Mouse (Mus musculus) lung, adult 2 months (tissue): ENCODE data around the gene Pi4kb.
"Not testable (repeated sequence)": the region's sequence is repeated elsewhere in the genome, so short reads cannot be mapped to it uniquely, and the experiment has no call there.

ENCODE experiments used
- CTCF ChIP-seq: fragments of 200-500 bp; IDR thresholded peaks from 2 replicates; pipeline ENCODE4 v1.5.1; 2011; ENCODE audit warnings: mild to moderate bottlenecking, low read length, control low read depth; ENCODE audit not compliant: insufficient read depth
- POLR2A ChIP-seq: fragments of 200-500 bp; IDR thresholded peaks from 2 replicates; pipeline ENCODE4 v1.6.1; 2011; ENCODE audit warnings: low read depth, mild to moderate bottlenecking, control low read depth, low read length, borderline replicate concordance; ENCODE audit errors: extremely low read depth

- peak; percentile 69; the same call in 1 of the 2 replicates for TF ChIP-seq POLR2A
- TF ChIP-seq CTCF, result not testable (repeated sequence)
These were observed 40.9 kb upstream of the Pi4kb start for GRCm38 (mm10) chr3:94933604-94934003.
